Mouse (Mus musculus) heart, postnatal 4 days (tissue): ENCODE measurements around the gene Elavl2. TPM values are rescaled to one million over a fixed set of nuclear protein-coding genes. Genes with fewer than 3 reads are reported as not detected.
A peak's percentile ranks its signal among the peaks of the same experiment; 100 is the strongest.
"Not testable (repeated sequence)": the region's sequence is repeated elsewhere in the genome, so short reads cannot be mapped to it uniquely, and the experiment has no call there.

Experiments used
- DNase-seq: peaks from one replicate; pipeline ENCODE4 v3.0.0; 2021
- total RNA-seq, 2 experiments: library from RNA; stranded (reverse); gene quantifications; 2 replicates each; pipeline ENCODE4 v1.2.3; 2021

The Elavl2 gene
- total RNA-seq, 2 experiments from 2014 or later: 2.3 to 2.7 TPM

DNA sequence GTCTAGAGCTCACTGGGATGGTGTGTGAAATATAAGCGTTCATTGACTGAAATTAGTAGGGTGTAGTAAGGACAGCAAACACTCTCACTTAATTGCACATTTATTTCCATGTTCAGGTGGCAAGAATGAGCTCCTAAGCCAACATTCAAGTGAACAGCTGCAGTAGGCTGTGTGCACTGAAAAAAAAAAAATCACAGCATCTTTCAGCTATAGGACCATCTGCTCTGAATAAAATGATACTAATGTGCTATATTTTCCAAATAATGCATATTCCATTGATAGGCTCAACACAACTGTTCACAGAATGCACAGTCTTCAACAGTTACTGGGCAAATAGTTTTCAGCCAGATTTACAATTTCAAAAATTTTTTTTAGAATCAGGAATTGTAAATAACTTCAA lies 89.8 kb downstream of the Elavl2 start:
- no peak for DNase-seq

DNA sequence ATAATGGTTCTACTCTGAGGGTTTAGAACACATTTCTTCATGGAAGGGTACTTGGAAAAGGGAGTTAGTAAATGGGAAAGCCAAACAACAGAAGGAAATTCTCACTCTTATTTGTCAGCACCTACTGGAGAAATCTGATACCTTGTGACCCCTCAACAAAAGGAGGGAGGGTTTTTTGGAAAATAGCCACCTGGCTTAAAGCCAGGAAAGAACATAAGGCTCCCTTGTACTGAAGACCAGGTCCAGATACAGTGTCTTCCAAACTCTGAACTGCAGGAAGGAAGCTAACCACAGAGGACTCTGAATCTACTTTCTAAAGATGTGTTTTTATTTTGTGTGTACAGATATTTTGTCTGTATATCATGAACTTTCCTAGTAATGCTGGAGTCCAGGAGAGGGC lies 102.9 kb downstream of the Elavl2 start:
- DNase-seq: peak; percentile 9

DNA sequence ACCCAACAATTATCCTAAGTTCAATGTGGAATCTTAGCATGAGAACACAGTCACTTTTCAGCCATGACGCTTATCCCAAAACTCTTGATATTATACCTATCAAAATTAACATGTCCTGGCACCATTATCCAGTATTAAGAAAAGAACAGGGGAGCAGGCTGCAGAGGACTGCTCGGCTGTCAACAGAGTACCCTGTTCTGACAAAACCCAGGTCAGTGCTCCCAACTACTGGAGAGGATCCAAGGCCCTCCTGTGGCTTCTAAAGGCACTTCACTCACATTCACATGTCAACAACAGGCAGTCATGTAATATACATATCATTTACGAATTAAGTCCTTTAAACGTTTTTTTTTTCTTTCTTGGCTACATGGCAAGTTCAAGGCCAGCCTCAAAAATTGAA lies 105.3 kb downstream of the Elavl2 start:
- peak; percentile 26 for DNase-seq

GRCm38 (mm10) chr4:91291526-91291925 lies 109.1 kb downstream of the Elavl2 start:
- DNase-seq: no peak

DNA sequence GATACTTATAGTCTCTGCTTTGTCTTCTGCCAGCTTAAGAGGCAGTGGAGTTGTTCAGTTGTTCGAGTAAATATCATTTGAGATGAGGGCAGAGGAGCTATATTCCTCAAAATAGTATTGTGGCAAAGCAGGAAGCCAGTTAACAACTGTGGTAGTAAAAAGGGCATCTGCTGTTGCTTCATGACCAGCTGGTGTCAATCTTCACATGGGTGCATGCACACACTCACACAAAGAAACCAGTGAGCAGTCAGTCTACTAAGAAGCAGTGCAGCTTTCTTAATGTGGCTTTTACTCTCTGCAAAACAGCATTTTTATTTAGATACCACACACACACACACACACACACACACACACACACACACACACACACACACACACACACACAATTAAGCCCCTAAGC lies 110.2 kb downstream of the Elavl2 start:
- no peak for DNase-seq

DNA sequence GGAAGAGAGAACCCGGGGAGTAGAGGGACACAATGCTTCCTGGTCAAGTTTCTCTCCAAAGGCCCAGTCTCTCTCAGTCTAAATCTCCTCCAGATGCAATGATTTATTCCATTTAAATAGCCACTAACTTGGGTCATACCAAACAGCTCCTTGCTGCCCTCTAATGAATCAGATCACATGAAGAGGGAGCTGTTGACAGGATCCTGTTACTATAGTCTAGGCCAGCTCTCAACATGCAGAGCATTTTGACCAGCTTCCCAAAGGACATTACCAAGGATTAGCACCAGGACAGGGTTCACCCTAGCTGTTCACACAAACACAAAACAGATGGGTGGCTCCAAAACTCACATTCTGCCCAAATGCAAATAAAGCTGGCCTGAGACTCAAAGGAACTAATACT lies 111.4 kb downstream of the Elavl2 start:
- DNase-seq: no peak

GRCm38 (mm10) chr4:91268390-91268789 lies 132.2 kb downstream of the Elavl2 start:
- no peak for DNase-seq

DNA sequence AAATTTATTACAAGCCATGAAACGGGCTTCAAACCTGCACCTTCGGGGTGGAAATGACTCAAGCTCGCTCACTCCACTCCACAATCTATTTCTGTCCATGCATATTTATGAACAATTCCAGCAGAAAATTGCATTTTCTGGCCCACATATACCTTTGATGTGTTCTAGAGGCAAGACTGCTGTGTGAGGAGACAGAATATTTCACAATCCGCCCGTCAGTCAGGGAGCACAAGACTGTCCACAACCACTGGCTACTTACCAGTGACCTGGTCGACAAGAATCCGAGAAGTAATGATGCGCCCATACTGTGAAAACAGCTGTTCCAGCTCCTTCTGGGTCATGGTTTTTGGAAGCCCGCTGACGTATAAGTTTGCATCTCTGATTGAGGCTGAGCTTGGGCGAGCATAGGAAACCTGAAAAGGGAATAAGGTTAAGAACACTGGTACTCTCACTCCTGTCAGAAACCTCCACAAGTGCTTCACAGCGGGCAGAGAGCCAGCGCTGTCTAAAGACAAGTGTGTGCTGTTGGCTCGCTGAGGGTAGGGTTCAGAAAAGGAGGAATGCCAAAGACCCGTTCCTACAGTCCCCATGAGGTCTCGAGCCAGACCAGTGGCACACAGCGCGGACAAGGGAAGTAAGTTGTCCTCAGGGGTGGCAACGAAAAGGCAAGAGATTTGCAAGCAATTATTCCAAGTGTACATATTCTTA lies 136.7 kb downstream of the Elavl2 start:
- DNase-seq: no peak

- DNase-seq: no peak
Observed at GRCm38 (mm10) chr4:91262839-91263238, 137.7 kb downstream of the Elavl2 start.

GRCm38 (mm10) chr4:91260622-91261021 lies 140.0 kb downstream of the Elavl2 start:
- no peak for DNase-seq

- DNase-seq: no peak
Observed at GRCm38 (mm10) chr4:91248650-91249049, 151.9 kb downstream of the Elavl2 start.

DNA sequence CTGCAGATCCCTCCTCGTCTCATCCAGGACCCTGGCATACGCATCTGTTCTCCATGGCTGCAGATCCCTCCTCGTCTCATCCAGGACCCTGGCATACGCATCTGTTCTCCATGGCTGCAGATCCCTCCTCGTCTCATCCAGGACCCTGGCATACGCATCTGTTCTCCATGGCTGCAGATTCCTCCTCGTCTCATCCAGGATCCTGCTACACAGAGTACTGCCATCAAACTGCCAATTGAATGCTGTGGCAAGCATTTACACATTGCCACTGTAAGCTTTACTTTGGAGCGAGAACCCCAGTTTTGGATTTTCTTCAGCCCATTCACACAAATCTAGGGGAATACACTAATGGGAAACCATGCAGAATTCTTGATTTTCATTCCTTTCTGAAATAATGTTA lies 155.4 kb downstream of the Elavl2 start:
- not testable (repeated sequence) for DNase-seq

DNA sequence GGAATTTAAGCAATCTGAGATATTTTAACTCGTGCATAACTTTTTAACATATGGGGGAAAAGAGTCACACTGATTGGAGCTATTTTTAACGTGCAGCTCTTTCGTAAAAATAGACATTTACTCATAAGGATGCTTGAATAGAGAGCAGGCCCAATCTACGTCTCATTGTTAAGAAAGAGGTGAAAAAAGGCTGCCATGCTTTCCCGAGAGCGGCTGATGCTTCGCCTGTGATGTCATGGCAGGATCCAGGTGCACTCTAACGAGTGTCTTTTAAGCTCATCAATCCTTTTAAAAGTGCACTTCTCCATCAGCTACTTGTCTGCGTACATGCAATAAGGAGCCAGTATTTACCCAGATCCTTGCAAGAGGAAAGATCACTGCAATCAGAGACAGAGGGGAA lies 156.0 kb downstream of the Elavl2 start:
- no peak for DNase-seq

GRCm38 (mm10) chr4:91243896-91244295 lies 156.7 kb downstream of the Elavl2 start:
- DNase-seq: no peak

GRCm38 (mm10) chr4:91238739-91239485 lies 161.7 kb downstream of the Elavl2 start:
- DNase-seq: no peak

DNA sequence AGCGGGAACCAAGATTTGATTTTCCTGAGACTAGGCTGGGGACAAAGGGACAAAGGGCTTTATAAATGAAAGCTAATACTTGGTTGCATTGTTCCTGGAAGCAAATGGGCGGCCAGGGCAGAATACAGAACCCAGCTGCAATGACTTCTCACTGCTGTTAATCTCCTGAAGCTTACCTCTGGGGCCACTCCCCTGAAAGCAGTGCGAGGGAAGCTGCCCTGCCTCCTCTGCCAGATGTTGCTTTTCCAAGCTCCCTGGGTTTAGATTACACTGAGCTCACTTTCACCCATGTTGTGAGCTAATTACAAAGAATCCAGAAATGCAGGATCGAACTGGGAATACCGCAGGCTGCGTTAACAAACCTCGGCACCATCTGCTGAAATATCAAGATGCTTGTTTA lies 163.6 kb downstream of the Elavl2 start:
- no peak for DNase-seq

DNA sequence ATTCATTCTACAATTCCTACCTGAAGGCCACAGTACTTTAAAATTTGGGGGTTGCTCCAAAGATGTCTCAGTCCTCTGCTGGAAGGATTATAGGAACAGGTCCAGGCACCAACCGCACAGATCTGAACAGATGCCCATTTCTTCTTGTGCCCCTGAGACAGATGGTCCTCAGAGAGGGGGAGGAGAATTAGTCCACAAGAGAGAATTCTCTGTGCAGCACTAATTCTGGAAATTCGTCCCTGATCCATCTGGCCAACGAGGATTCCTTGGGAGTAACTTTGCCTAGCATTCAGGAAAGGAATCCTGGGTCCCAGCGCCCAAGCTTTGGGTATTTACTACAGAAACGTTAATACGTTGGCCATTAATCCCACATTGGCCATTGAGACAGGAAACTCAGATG lies 165.6 kb downstream of the Elavl2 start:
- no peak for DNase-seq

- DNase-seq: no peak
Observed at GRCm38 (mm10) chr4:91233599-91233998, 167.0 kb downstream of the Elavl2 start.

DNA sequence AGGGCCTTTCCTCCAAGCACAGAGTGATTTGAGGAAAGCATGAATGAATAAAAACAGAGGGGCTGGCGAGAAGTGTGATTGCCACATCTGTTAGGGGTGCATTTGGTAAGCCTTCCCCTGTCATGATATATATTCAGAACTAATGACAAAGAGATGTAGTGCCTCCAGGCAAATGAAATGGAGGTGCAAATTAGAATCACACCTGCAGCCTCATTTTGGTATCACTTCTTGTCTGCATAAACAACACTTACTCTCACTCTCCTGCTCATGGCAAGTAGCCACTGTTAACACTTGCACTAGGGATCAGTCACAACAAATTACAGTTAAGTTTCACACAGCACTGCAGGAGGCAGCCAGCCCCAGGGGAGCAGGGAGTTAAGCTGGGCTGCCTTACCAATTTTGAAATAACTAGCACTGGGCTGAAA lies 170.1 kb downstream of the Elavl2 start:
- DNase-seq: no peak

DNA sequence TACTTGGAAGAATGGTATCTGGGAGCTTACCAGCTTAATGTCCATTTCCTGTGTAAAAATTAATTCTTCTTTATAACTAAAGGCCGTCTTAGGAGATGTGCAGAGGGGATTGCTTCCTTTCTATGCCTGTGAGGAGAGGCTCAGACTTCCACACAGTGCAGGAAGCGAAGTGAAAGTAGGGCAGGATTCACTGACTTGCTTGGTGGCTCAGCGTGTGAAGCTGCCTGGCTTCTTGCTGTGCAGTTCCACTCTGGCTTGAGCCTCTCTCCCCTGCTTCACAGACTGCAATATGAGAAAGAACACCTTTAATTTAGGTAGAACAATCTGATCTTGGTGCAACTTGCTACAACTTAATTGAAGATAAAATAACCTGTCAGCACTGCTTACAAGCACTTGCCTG lies 172.2 kb downstream of the Elavl2 start:
- no peak for DNase-seq

DNA sequence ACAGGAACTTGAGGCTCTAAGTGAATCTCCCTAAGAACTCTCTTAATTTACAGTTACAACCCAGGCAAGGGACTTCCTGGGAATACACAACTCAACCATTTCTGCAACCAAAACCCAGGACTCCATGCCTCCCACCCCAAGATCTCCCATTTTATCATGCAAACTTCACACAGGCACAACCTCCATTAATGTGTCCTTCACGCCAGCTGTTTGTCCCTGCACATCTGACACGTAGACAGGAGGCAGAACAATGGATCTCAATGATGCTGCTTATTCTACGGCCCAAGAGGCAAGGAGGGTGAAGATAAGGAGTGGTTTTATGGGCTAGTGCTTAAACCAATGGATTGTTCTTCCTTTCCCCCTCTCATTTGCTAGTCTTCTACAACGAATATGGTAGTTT lies 176.8 kb downstream of the Elavl2 start:
- DNase-seq: no peak

- no peak for DNase-seq
Observed at GRCm38 (mm10) chr4:91219322-91219721, 181.3 kb downstream of the Elavl2 start.

DNA sequence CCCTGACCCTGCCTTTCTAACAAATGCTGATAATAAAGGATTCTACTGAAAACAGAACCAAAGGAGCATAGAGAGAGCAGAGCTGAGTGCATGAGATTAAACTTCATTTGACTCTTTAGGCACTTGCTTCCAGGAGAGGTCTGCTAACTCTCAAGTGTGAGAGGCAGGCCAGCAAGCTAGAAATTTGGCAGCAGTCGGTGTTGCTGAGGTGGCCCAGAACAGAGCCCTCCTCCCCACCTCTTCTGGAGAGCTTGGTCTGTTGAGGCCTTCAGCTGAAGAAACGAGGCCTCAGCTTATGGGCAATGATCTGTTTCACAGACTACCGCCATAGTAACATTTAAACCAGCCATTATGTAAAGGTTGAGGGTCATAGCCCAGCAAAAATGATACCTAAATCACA lies 186.7 kb downstream of the Elavl2 start:
- DNase-seq: no peak
